Mouse (Mus musculus) kidney, embryonic 15.5 days (tissue): Measurements from ENCODE around the gene Lrrfip1. TPM values are rescaled to one million over a fixed set of nuclear protein-coding genes. Genes with fewer than 3 reads are reported as not detected.

ENCODE experiments used
- ATAC-seq: fragments of 200-750 bp; cut with Nextera tagmentation; replicated peaks from 2 replicates; pipeline ENCODE4 v1.8.0; 2017; ENCODE audit warnings: moderate TSS enrichment; ENCODE audit not compliant: low FRiP score
- H3K27ac ChIP-seq: fragments of 300-500 bp; sonication (generic); 2 replicates; pipeline ENCODE4 v1.5.1; 2015; ENCODE audit warnings: mild to moderate bottlenecking, inconsistent platforms
- H3K27me3 ChIP-seq: fragments of 300-500 bp; sonication (generic); 2 replicates; pipeline ENCODE4 v1.6.1; 2015; ENCODE audit warnings: inconsistent platforms
- H3K36me3 ChIP-seq: fragments of 300-500 bp; sonication (generic); 2 replicates; pipeline ENCODE4 v1.6.1; 2015; ENCODE audit warnings: inconsistent platforms
- H3K4me1 ChIP-seq: fragments of 300-500 bp; sonication (generic); 2 replicates; pipeline ENCODE4 v1.6.1; 2015; ENCODE audit warnings: inconsistent platforms
- H3K4me2 ChIP-seq: fragments of 300-500 bp; sonication (generic); 2 replicates; pipeline ENCODE4 v1.6.1; 2015; ENCODE audit warnings: moderate library complexity, mild to moderate bottlenecking, inconsistent platforms
- H3K4me3 ChIP-seq: fragments of 300-500 bp; sonication (generic); replicated peaks from 2 replicates; pipeline ENCODE4 v1.5.1; 2015; ENCODE audit warnings: mild to moderate bottlenecking, inconsistent platforms
- H3K9ac ChIP-seq: fragments of 300-500 bp; sonication (generic); 2 replicates; pipeline ENCODE4 v1.6.1; 2015; ENCODE audit warnings: mild to moderate bottlenecking, inconsistent platforms
- H3K9me3 ChIP-seq: fragments of 300-500 bp; sonication (generic); replicated peaks from 2 replicates; pipeline ENCODE4 v1.6.1; 2016; ENCODE audit warnings: inconsistent platforms
- WGBS: fragments of 180-500 bp; shearing (Covaris S2); methylation state at CpG from one replicate; pipeline ENCODE4 v1.1.7; 2015; ENCODE audit warnings: mixed read lengths; 5-methylcytosine and 5-hydroxymethylcytosine counted together
- polyA plus RNA-seq: library from polyadenylated mRNA; unstranded; fragments of >200 nt; fragmentation: Nextera tagmentation; extraction: Ambion mirVana; gene quantifications from 2 replicates; pipeline ENCODE4 v1.2.1, GENCODE M21; 2015

Gene Lrrfip1
- polyA plus RNA-seq, 1 experiment from 2014 or later = 43.9 TPM

GRCm38 (mm10) chr1:91001101-91001500, 2.6 kb downstream of the Lrrfip1 start:
- Histone ChIP-seq H3K4me3 (no peak overlapping the region), H3K27ac (no peak overlapping the region), H3K9me3 (no peaks in the 10 kb centered on the region), H3K4me1 (peaks cover 19% of the 10 kb centered on the region), H3K36me3 (no peaks in the 10 kb centered on the region), H3K4me2 (no peak overlapping the region), H3K9ac (no peak overlapping the region), H3K27me3 (no peaks in the 10 kb centered on the region)
- no peak for ATAC-seq
- WGBS = 79% methylated on average over 3 of the region's 3 CpGs

- WGBS = 74% methylated on average over 3 of the region's 3 CpGs
These were observed 3.5 kb downstream of the Lrrfip1 start for GRCm38 (mm10) chr1:91001871-91002539.

GRCm38 (mm10) chr1:91002641-91003040, 4.1 kb downstream of the Lrrfip1 start:
- Histone ChIP-seq H3K9ac (no peak overlapping the region), H3K4me3 (no peak overlapping the region), H3K4me1 (peaks cover 19% of the 10 kb centered on the region), H3K9me3 (no peaks in the 10 kb centered on the region), H3K27ac (no peak overlapping the region), H3K4me2 (no peak overlapping the region), H3K36me3 (no peaks in the 10 kb centered on the region), H3K27me3 (no peaks in the 10 kb centered on the region)
- WGBS = 87% methylated on average over 3 of the region's 3 CpGs
- ATAC-seq = no peak

More at GRCm38 (mm10) chr1:91001871-91002539, 3.5 kb downstream of the Lrrfip1 start:
- no peak overlapping the region for H3K4me2 ChIP-seq
- no peak overlapping the region for H3K9ac ChIP-seq
- no peaks in the 10 kb centered on the region for H3K27me3 ChIP-seq
- H3K27ac ChIP-seq = no peak overlapping the region
- peaks cover 19% of the 10 kb centered on the region for H3K4me1 ChIP-seq
- H3K9me3 ChIP-seq = no peaks in the 10 kb centered on the region
- ATAC-seq = no peak
- no peak overlapping the region for H3K4me3 ChIP-seq
- no peaks in the 10 kb centered on the region for H3K36me3 ChIP-seq

- Histone ChIP-seq H3K4me1 (peaks cover 15% of the 10 kb centered on the region), H3K36me3 (no peaks in the 10 kb centered on the region), H3K4me3 (no peak overlapping the region), H3K9ac (no peak overlapping the region), H3K4me2 (no peak overlapping the region), H3K9me3 (no peaks in the 10 kb centered on the region), H3K27me3 (no peaks in the 10 kb centered on the region), H3K27ac (no peak overlapping the region)
- WGBS = 81% methylated on average over 8 of the region's 8 CpGs
- ATAC-seq = no peak
These were observed 5.2 kb downstream of the Lrrfip1 start for GRCm38 (mm10) chr1:91003522-91004253.

- WGBS = 65% methylated on average over 5 of the region's 5 CpGs
- Histone ChIP-seq H3K9me3 (no peaks in the 10 kb centered on the region), H3K4me2 (no peak overlapping the region), H3K36me3 (no peaks in the 10 kb centered on the region), H3K4me1 (peaks cover 9% of the 10 kb centered on the region; the same call in 1 of the 2 replicates), H3K27ac (no peak overlapping the region), H3K4me3 (no peak overlapping the region), H3K27me3 (no peaks in the 10 kb centered on the region), H3K9ac (no peak overlapping the region)
- ATAC-seq = no peak
These were observed 7.5 kb downstream of the Lrrfip1 start for GRCm38 (mm10) chr1:91006037-91006436.

GRCm38 (mm10) chr1:91006708-91007107, 8.2 kb downstream of the Lrrfip1 start:
- no peak overlapping the region for H3K4me3 ChIP-seq
- H3K9ac ChIP-seq = no peak overlapping the region
- no peak for ATAC-seq
- no peak overlapping the region for H3K4me2 ChIP-seq
- H3K9me3 ChIP-seq = no peaks in the 10 kb centered on the region
- 83% methylated on average over 9 of the region's 9 CpGs for WGBS
- no peak overlapping the region for H3K27ac ChIP-seq
- no peaks in the 10 kb centered on the region for H3K36me3 ChIP-seq
- no peaks in the 10 kb centered on the region for H3K27me3 ChIP-seq
- H3K4me1 ChIP-seq = peaks cover 16% of the 10 kb centered on the region

- Histone ChIP-seq H3K4me1 (peaks cover 29% of the 10 kb centered on the region), H3K4me2 (no peak overlapping the region), H3K36me3 (no peaks in the 10 kb centered on the region), H3K27ac (no peak overlapping the region), H3K27me3 (no peaks in the 10 kb centered on the region), H3K9ac (no peak overlapping the region), H3K4me3 (no peak overlapping the region), H3K9me3 (no peaks in the 10 kb centered on the region)
- WGBS = 92% methylated on average over 14 of the region's 14 CpGs
- no peak for ATAC-seq
These were observed 9.7 kb downstream of the Lrrfip1 start for GRCm38 (mm10) chr1:91008147-91008682.

- WGBS = 83% methylated on average over 9 of the region's 9 CpGs
- no peaks in the 10 kb centered on the region for H3K9me3 ChIP-seq
- ATAC-seq = no peak
- no peak overlapping the region for H3K4me2 ChIP-seq
- no peaks in the 10 kb centered on the region for H3K27me3 ChIP-seq
- H3K9ac ChIP-seq = no peak overlapping the region
- H3K36me3 ChIP-seq = no peaks in the 10 kb centered on the region
- no peak overlapping the region for H3K27ac ChIP-seq
- H3K4me1 ChIP-seq = peaks cover 33% of the 10 kb centered on the region
- H3K4me3 ChIP-seq = no peak overlapping the region
These were observed 10.2 kb downstream of the Lrrfip1 start for GRCm38 (mm10) chr1:91008746-91009145.

- H3K4me3 ChIP-seq = no peak overlapping the region
- H3K4me2 ChIP-seq = no peak overlapping the region
- H3K9me3 ChIP-seq = no peaks in the 10 kb centered on the region
- no peaks in the 10 kb centered on the region for H3K27me3 ChIP-seq
- no peak for ATAC-seq
- H3K9ac ChIP-seq = no peak overlapping the region
- WGBS = 85% methylated on average over 6 of the region's 6 CpGs
- no peak overlapping the region for H3K27ac ChIP-seq
- H3K36me3 ChIP-seq = no peaks in the 10 kb centered on the region
- H3K4me1 ChIP-seq = peaks cover 36% of the 10 kb centered on the region
These were observed 10.7 kb downstream of the Lrrfip1 start for GRCm38 (mm10) chr1:91009266-91009665.

GRCm38 (mm10) chr1:91010216-91010615, 11.7 kb downstream of the Lrrfip1 start:
- Histone ChIP-seq H3K4me1 (peaks cover 36% of the 10 kb centered on the region), H3K4me3 (no peak overlapping the region), H3K27me3 (no peaks in the 10 kb centered on the region), H3K9ac (no peak overlapping the region), H3K36me3 (no peaks in the 10 kb centered on the region), H3K9me3 (no peaks in the 10 kb centered on the region), H3K4me2 (no peak overlapping the region), H3K27ac (no peak overlapping the region)
- no peak for ATAC-seq
- WGBS = 81% methylated on average over 7 of the region's 7 CpGs

- whole genome bisulfite sequencing = 81% methylated on average over 2 of the region's 2 CpGs
- no peak for ATAC-seq
- Histone ChIP-seq H3K36me3 (no peaks in the 10 kb centered on the region), H3K4me2 (no peak overlapping the region), H3K9ac (no peak overlapping the region), H3K9me3 (no peaks in the 10 kb centered on the region), H3K27me3 (no peaks in the 10 kb centered on the region), H3K4me1 (peaks cover 39% of the 10 kb centered on the region), H3K27ac (no peak overlapping the region), H3K4me3 (no peak overlapping the region)
These were observed 12.2 kb downstream of the Lrrfip1 start for GRCm38 (mm10) chr1:91010716-91011115.

GRCm38 (mm10) chr1:91011336-91011735, 12.8 kb downstream of the Lrrfip1 start:
- no peaks in the 10 kb centered on the region for H3K27me3 ChIP-seq
- ATAC-seq = no peak

More at GRCm38 (mm10) chr1:91011336-91011735, 12.8 kb downstream of the Lrrfip1 start:
- H3K9ac ChIP-seq = no peak overlapping the region
- H3K27ac ChIP-seq = no peak overlapping the region
- H3K36me3 ChIP-seq = no peaks in the 10 kb centered on the region
- H3K4me2 ChIP-seq = no peak overlapping the region
- 69% methylated on average over 3 of the region's 3 CpGs for WGBS
- H3K9me3 ChIP-seq = no peaks in the 10 kb centered on the region
- no peak overlapping the region for H3K4me3 ChIP-seq
- peaks cover 39% of the 10 kb centered on the region for H3K4me1 ChIP-seq
